Mouse (Mus musculus): ENCODE data around the gene Arhgap9.
"Not testable (repeated sequence)": the region's sequence is repeated elsewhere in the genome, so short reads cannot be mapped to it uniquely, and the experiment has no call there.

The Arhgap9 gene

GRCm38 (mm10) chr10:127291881-127292638 lies 29.7 kb upstream of the Arhgap9 start:
- DNase-seq (ENCODE audit: low spot score in 2 of 2) = no peak

GRCm38 (mm10) chr10:127292987-127293538 lies 28.7 kb upstream of the Arhgap9 start:
- peak; percentile 80 to 81 for DNase-seq (ENCODE audit: low spot score in 2 of 2)

- no peak for DNase-seq (ENCODE audit: low spot score in 2 of 2)
These were observed 28.1 kb upstream of the Arhgap9 start for GRCm38 (mm10) chr10:127293590-127294113.

- no peak for DNase-seq (ENCODE audit: low spot score in 2 of 2)
These were observed 26.8 kb upstream of the Arhgap9 start for GRCm38 (mm10) chr10:127294895-127295510.

- DNase-seq (ENCODE audit: low spot score in 2 of 2) = no peak
These were observed 25.6 kb upstream of the Arhgap9 start for GRCm38 (mm10) chr10:127295986-127296794.

- DNase-seq (ENCODE audit: low spot score in 2 of 2) = no peak
These were observed 24.5 kb upstream of the Arhgap9 start for GRCm38 (mm10) chr10:127297015-127297871.

- no peak for DNase-seq (ENCODE audit: low spot score in 2 of 2)
These were observed 21.4 kb upstream of the Arhgap9 start for GRCm38 (mm10) chr10:127300361-127300760.

GRCm38 (mm10) chr10:127303136-127303535 lies 18.6 kb upstream of the Arhgap9 start:
- DNase-seq (ENCODE audit: low spot score in 2 of 2) = no peak

GRCm38 (mm10) chr10:127309167-127309566 lies 12.6 kb upstream of the Arhgap9 start:
- DNase-seq (ENCODE audit: low spot score in 2 of 2) = not testable (repeated sequence)

GRCm38 (mm10) chr10:127310523-127311475 lies 11.0 kb upstream of the Arhgap9 start:
- no peak for DNase-seq (ENCODE audit: low spot score in 2 of 2)

GRCm38 (mm10) chr10:127311476-127312355 lies 10.0 kb upstream of the Arhgap9 start, which contains the start of gene Mars:
TSS of gene Mars (minus strand) at chr10:127311786.
- DNase-seq (ENCODE audit: low spot score in 2 of 2) = peak; percentile 97

- DNase-seq (ENCODE audit: low spot score in 2 of 2) = peak; percentile 80 to 88
These were observed 9.4 kb upstream of the Arhgap9 start for GRCm38 (mm10) chr10:127312356-127312676.

- no peak for DNase-seq (ENCODE audit: low spot score in 2 of 2)
These were observed 8.9 kb upstream of the Arhgap9 start for GRCm38 (mm10) chr10:127312858-127313257.

GRCm38 (mm10) chr10:127313516-127313915 lies 8.2 kb upstream of the Arhgap9 start:
- DNase-seq (ENCODE audit: low spot score in 2 of 2) = not testable (repeated sequence)

GRCm38 (mm10) chr10:127314950-127315349 lies 6.8 kb upstream of the Arhgap9 start:
- not testable (repeated sequence) for DNase-seq (ENCODE audit: low spot score in 2 of 2)

GRCm38 (mm10) chr10:127317277-127317676 lies 4.5 kb upstream of the Arhgap9 start:
- no peak for DNase-seq (ENCODE audit: low spot score in 2 of 2)

GRCm38 (mm10) chr10:127318009-127318408 lies 3.8 kb upstream of the Arhgap9 start:
- DNase-seq (ENCODE audit: low spot score in 2 of 2) = no peak

GRCm38 (mm10) chr10:127319969-127320368 lies 1.8 kb upstream of the Arhgap9 start:
- no peak for DNase-seq (ENCODE audit: low spot score in 2 of 2)

- no peak for DNase-seq (ENCODE audit: low spot score in 2 of 2)
These were observed 414 bp downstream of the Arhgap9 start for GRCm38 (mm10) chr10:127322178-127322577.
